Mouse (Mus musculus) lung, postnatal 0 days (tissue): ENCODE measurements around the gene Blnk.

Experiments
- CTCF ChIP-seq: IDR thresholded peaks from 2 replicates; pipeline ENCODE4 v1.5.1; 2016; ENCODE audit warnings: antibody characterized with exemption, mild to moderate bottlenecking
- EP300 ChIP-seq: IDR thresholded peaks from 2 replicates; pipeline ENCODE4 v1.6.1; 2016; ENCODE audit warnings: antibody characterized with exemption, mild to moderate bottlenecking, control low read depth

- TF ChIP-seq CTCF (no peak), EP300 (no peak)
These were observed 19.3 kb upstream of the Blnk start for GRCm38 (mm10) chr19:41013591-41013990.
